ENCODE assay signal across 25 mouse cellular contexts in the genomic region with DNA sequence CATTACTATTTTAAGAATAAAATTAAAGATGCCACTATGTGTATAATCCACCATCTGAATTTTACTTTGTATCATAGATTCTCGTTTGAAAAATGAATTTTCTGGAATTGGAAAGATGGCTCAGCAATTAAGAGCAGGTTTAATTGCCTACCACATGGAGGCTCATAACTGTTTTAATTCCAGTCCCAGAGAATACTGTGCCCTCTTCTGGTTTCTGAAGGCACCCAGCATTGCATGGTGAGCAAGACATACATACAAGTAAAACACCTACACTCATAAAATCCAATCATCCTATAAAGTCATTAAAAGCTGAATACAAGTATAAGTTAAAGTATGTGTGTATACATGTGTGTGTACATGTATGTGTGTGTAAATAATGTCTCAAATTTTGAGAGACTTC.
DNase-seq lines count a peak whose midpoint lies in the region; ATAC-seq and TF ChIP-seq lines count a peak whose summit lies in the region.
"Had no signal": no experiment of that assay in that cellular context is flagged by ENCODE, and none has a peak within 500 bp of the region (broad histone marks: within the 10 kb centered on the region; RNA-seq: fewer than 3 reads in every experiment).

No protein-coding gene starts in this region.

- TF ChIP-seq RAD21 in CH12.LX (IDR thresholded peaks at IDR 0.05; ENCODE audit: low read depth, low read length): no peak; the same call in 1 of the 2 replicates

- no peak overlapping the region for H3K27ac ChIP-seq in forebrain, postnatal 0 days (ENCODE audit: low read depth, low read length)
- H3K27ac ChIP-seq in forebrain, embryonic 14.5 days (ENCODE audit: low read depth, low read length): no peak overlapping the region
- peak overlapping the region; percentile 56 for H3K27ac ChIP-seq in layer of hippocampus, adult 2 months
- no peak overlapping the region for H3K27ac ChIP-seq in midbrain, embryonic 11.5 days (ENCODE audit: low read depth, low read length)
- no peak overlapping the region for H3K27ac ChIP-seq in midbrain, embryonic 13.5 days
- no peak overlapping the region for H3K27ac ChIP-seq in CH12.LX (ENCODE audit: insufficient read depth, low read depth)
- H3K27ac ChIP-seq: embryonic facial prominence, embryonic 13.5 days; embryonic facial prominence, embryonic 15.5 days; forebrain, embryonic 10.5 days; forebrain, embryonic 12.5 days; forebrain, embryonic 15.5 days had no signal

- H3K4me1 ChIP-seq in forebrain, postnatal 0 days (ENCODE audit: insufficient read depth): 0 out of 2 replicates have a peak, but pooled peaks cover 5% of the 10 kb centered on the region
- peaks cover 10% of the 10 kb centered on the region for H3K4me1 ChIP-seq in forebrain, embryonic 14.5 days (ENCODE audit: control insufficient read depth, insufficient read depth, low read length)
- peaks cover 10% of the 10 kb centered on the region; the same call in 1 of the 2 replicates for H3K4me1 ChIP-seq in midbrain, embryonic 11.5 days (ENCODE audit: control insufficient read depth, insufficient read depth, low read length)
- peaks cover 17% of the 10 kb centered on the region for H3K4me1 ChIP-seq in midbrain, embryonic 13.5 days (replicated peaks)
- peaks cover 5 to 22% of the 10 kb centered on the region in 2 experiments; a peak in 3 of 4 replicates for H3K4me1 ChIP-seq in CH12.LX (ENCODE audit: control insufficient read depth in 1 of 2, insufficient read depth in 2 of 2)
- H3K4me1 ChIP-seq: embryonic facial prominence, embryonic 15.5 days had no signal

- no peak overlapping the region for H3K4me3 ChIP-seq in forebrain, postnatal 0 days (ENCODE audit: low read depth, low read length)
- H3K4me3 ChIP-seq in forebrain, embryonic 14.5 days (ENCODE audit: low read depth, low read length): no peak overlapping the region
- H3K4me3 ChIP-seq in layer of hippocampus, adult 2 months: no peak overlapping the region
- no peak overlapping the region for H3K4me3 ChIP-seq in midbrain, embryonic 11.5 days (ENCODE audit: low read depth, low read length)
- no peak overlapping the region for H3K4me3 ChIP-seq in midbrain, embryonic 13.5 days (replicated peaks)
- H3K4me3 ChIP-seq in CH12.LX (replicated peaks in 1 of 3; ENCODE audit: low read depth in 2 of 3, low read length in 2 of 3, poor library complexity in 1 of 3): no peak overlapping the region
- H3K4me3 ChIP-seq: embryonic facial prominence, embryonic 13.5 days; embryonic facial prominence, embryonic 15.5 days; erythroblast, embryonic 14.5 days; forebrain, embryonic 10.5 days; forebrain, embryonic 12.5 days; forebrain, embryonic 15.5 days had no signal

- 56% methylated on average over 1 of the region's 1 CpGs for WGBS in forebrain, postnatal 0 days
- WGBS in forebrain, embryonic 14.5 days: 81% methylated on average over 1 of the region's 1 CpGs
- WGBS in midbrain, embryonic 11.5 days: 84% methylated on average over 1 of the region's 1 CpGs
- 80% methylated on average over 1 of the region's 1 CpGs for WGBS in midbrain, embryonic 13.5 days

- ATAC-seq in forebrain, postnatal 0 days: no peak
- no peak for ATAC-seq in forebrain, embryonic 14.5 days
- no peak for ATAC-seq in midbrain, embryonic 11.5 days (ENCODE audit: low FRiP score)
- no peak for ATAC-seq in midbrain, embryonic 13.5 days
- ATAC-seq: CD4-positive, CD25-positive, alpha-beta regulatory T cell, adult 4 months; forebrain, embryonic 15.5 days had no signal

- H3K4me2 ChIP-seq in forebrain, postnatal 0 days (ENCODE audit: low read depth): no peak overlapping the region
- H3K4me2 ChIP-seq in forebrain, embryonic 14.5 days (ENCODE audit: low read length): no peak overlapping the region
- H3K4me2 ChIP-seq in midbrain, embryonic 11.5 days: no peak overlapping the region
- no peak overlapping the region for H3K4me2 ChIP-seq in midbrain, embryonic 13.5 days (replicated peaks)
- H3K4me2 ChIP-seq in CH12.LX (ENCODE audit: insufficient read depth, low read depth, poor library complexity, severe bottlenecking): no peak overlapping the region
- H3K4me2 ChIP-seq: embryonic facial prominence, embryonic 13.5 days; embryonic facial prominence, embryonic 15.5 days; forebrain, embryonic 12.5 days; forebrain, embryonic 15.5 days had no signal

- no peak overlapping the region for H3K9ac ChIP-seq in forebrain, postnatal 0 days
- H3K9ac ChIP-seq in forebrain, embryonic 14.5 days (ENCODE audit: low read length): no peak overlapping the region
- H3K9ac ChIP-seq in midbrain, embryonic 11.5 days (ENCODE audit: low read length): no peak overlapping the region
- H3K9ac ChIP-seq in midbrain, embryonic 13.5 days (replicated peaks): no peak overlapping the region
- no peak overlapping the region for H3K9ac ChIP-seq in CH12.LX (ENCODE audit: insufficient read depth, low read depth)
- H3K9ac ChIP-seq: embryonic facial prominence, embryonic 13.5 days; embryonic facial prominence, embryonic 15.5 days; forebrain, embryonic 12.5 days; forebrain, embryonic 15.5 days had no signal

- dilution Hi-C loops in CH12.LX (cut with MboI; ENCODE audit: extremely low pct_ligation_motif_present, extremely low pct_unique_long_range_greater_than_20kb, low sequenced_read_pairs): no loop called here

- no peak for TF ChIP-seq POLR2A in CH12.LX (IDR thresholded peaks at IDR 0.05; ENCODE audit: low read depth, low read length)

- peak; percentile 41 for TF ChIP-seq CTCF in forebrain, postnatal 0 days (IDR thresholded peaks at IDR 0.05; ENCODE audit: low read depth)
- peak; percentile 63 for TF ChIP-seq CTCF in layer of hippocampus, adult 2 months (conservative IDR thresholded peaks at IDR 0.05)
- peak in 1 of 2 experiments; percentile 28; a peak in 2 of 4 replicates for TF ChIP-seq CTCF in CH12.LX (conservative IDR thresholded peaks at IDR 0.05 in 1 of 2, IDR thresholded peaks at IDR 0.05 in 1 of 2; ENCODE audit: low read depth in 2 of 2, low read length in 2 of 2)

- H3K9me3 ChIP-seq in forebrain, postnatal 0 days (ENCODE audit: low read length): no peaks in the 10 kb centered on the region
- no peaks in the 10 kb centered on the region for H3K9me3 ChIP-seq in forebrain, embryonic 14.5 days (replicated peaks; ENCODE audit: control insufficient read depth, low read length)
- no peaks in the 10 kb centered on the region for H3K9me3 ChIP-seq in midbrain, embryonic 11.5 days (ENCODE audit: control insufficient read depth, low read length)
- H3K9me3 ChIP-seq in midbrain, embryonic 13.5 days: no peaks in the 10 kb centered on the region
- no peaks in the 10 kb centered on the region for H3K9me3 ChIP-seq in CH12.LX (replicated peaks; ENCODE audit: low read length)
- H3K9me3 ChIP-seq: embryonic facial prominence, embryonic 13.5 days; embryonic facial prominence, embryonic 15.5 days; forebrain, embryonic 10.5 days; forebrain, embryonic 12.5 days; forebrain, embryonic 15.5 days had no signal

- H3K36me3 ChIP-seq in forebrain, postnatal 0 days (ENCODE audit: insufficient read depth): no peaks in the 10 kb centered on the region
- no peaks in the 10 kb centered on the region for H3K36me3 ChIP-seq in forebrain, embryonic 14.5 days (ENCODE audit: control insufficient read depth, insufficient read depth, low read length)
- no peaks in the 10 kb centered on the region for H3K36me3 ChIP-seq in midbrain, embryonic 11.5 days (ENCODE audit: control insufficient read depth, insufficient read depth, low read length)
- no peaks in the 10 kb centered on the region for H3K36me3 ChIP-seq in midbrain, embryonic 13.5 days
- no peaks in the 10 kb centered on the region for H3K36me3 ChIP-seq in CH12.LX (replicated peaks in 1 of 2; ENCODE audit: control insufficient read depth in 1 of 2, insufficient read depth in 1 of 2, low read length in 1 of 2)
- H3K36me3 ChIP-seq: embryonic facial prominence, embryonic 13.5 days; embryonic facial prominence, embryonic 15.5 days; forebrain, embryonic 10.5 days; forebrain, embryonic 12.5 days; forebrain, embryonic 15.5 days had no signal

- H3K27me3 ChIP-seq in forebrain, postnatal 0 days (ENCODE audit: insufficient read depth, low read length): no peaks in the 10 kb centered on the region
- H3K27me3 ChIP-seq in forebrain, embryonic 14.5 days (replicated peaks; ENCODE audit: control insufficient read depth, insufficient read depth, low read length): no peaks in the 10 kb centered on the region
- H3K27me3 ChIP-seq in midbrain, embryonic 11.5 days (ENCODE audit: control insufficient read depth, insufficient read depth, low read length): no peaks in the 10 kb centered on the region
- H3K27me3 ChIP-seq in midbrain, embryonic 13.5 days: no peaks in the 10 kb centered on the region
- H3K27me3 ChIP-seq in CH12.LX (replicated peaks): no peaks in the 10 kb centered on the region
- H3K27me3 ChIP-seq: embryonic facial prominence, embryonic 13.5 days; embryonic facial prominence, embryonic 15.5 days; forebrain, embryonic 12.5 days; forebrain, embryonic 15.5 days had no signal

- no peak for DNase-seq in forebrain, postnatal 0 days
- DNase-seq in forebrain, embryonic 14.5 days (ENCODE audit: low spot score): no peak
- no peak for DNase-seq in layer of hippocampus, adult 2 months (ENCODE audit: low spot score in 2 of 2)
- no peak for DNase-seq in layer of hippocampus, adult 11-12 months (ENCODE audit: low spot score)
- DNase-seq in midbrain, embryonic 11.5 days (ENCODE audit: low spot score, missing footprints): peak; percentile 78
- no peak for DNase-seq in CH12.LX (ENCODE audit: extremely low read depth)
- DNase-seq: adrenal gland, adult 2 months; adrenal gland, postnatal 10 days; adrenal gland, postnatal 25 days; B cell, adult 2 months; cerebellum, adult 11 months; cerebellum, adult 18-20 months; cerebellum, adult 8-10 months; cerebellum, adult 9-11 months; cerebellum, postnatal 14 days; cerebellum, postnatal 36 days; embryo, embryonic 11 days had no signal

- TF ChIP-seq EP300 in CH12.LX (IDR thresholded peaks at IDR 0.05; ENCODE audit: low read length): no peak

- H3K79me2 ChIP-seq in CH12.LX (replicated peaks; ENCODE audit: control insufficient read depth, extremely low read depth, insufficient read depth, poor library complexity, severe bottlenecking): no peaks in the 10 kb centered on the region

- in situ Hi-C loops in CH12.LX (cut with MboI; ENCODE audit: low pct_ligation_motif_present, low pct_unique_long_range_greater_than_20kb, low sequenced_read_pairs): no loop called here

TF ChIP-seq in CH12.LX, 34 proteins besides CTCF, POLR2A, EP300 and RAD21:
- TF ChIP-seq SMC3 (IDR thresholded peaks at IDR 0.05; ENCODE audit: low read depth, low read length): 0 out of 2 replicates have a peak, but pooled peaks have one; percentile 7
- TF ChIP-seq MAZ (IDR thresholded peaks at IDR 0.05; ENCODE audit: low read depth, low read length): no peak
- TF ChIP-seq IRF4 (IDR thresholded peaks at IDR 0.05; ENCODE audit: low read depth, low read length): no peak
- no peak for TF ChIP-seq TBP (conservative IDR thresholded peaks at IDR 0.05; ENCODE audit: low read depth, low read length)
